Mouse (Mus musculus) lung, postnatal 4 days (tissue): ENCODE data around the gene Mcts2.

Source experiments
- DNase-seq, 2 experiments: peaks; one replicate each; pipeline ENCODE4 v3.0.0; 2021

The Mcts2 gene

GRCm38 (mm10) chr2:152691564-152692217 is 4.9 kb downstream of the Mcts2 start:
- peak in 1 of 2 experiments; percentile 38 for DNase-seq

GRCm38 (mm10) chr2:152693233-152693632 is 6.4 kb downstream of the Mcts2 start:
- DNase-seq = peak; percentile 73 to 79

- DNase-seq = no peak
Observed at GRCm38 (mm10) chr2:152693735-152694134, 6.9 kb downstream of the Mcts2 start.

GRCm38 (mm10) chr2:152694708-152695107 is 7.9 kb downstream of the Mcts2 start:
- peak; percentile 76 to 93 for DNase-seq

- DNase-seq = no peak
Observed at GRCm38 (mm10) chr2:152696016-152696415, 9.2 kb downstream of the Mcts2 start.

- peak; percentile 93 to 95 for DNase-seq
Observed at GRCm38 (mm10) chr2:152696476-152697164, 9.8 kb downstream of the Mcts2 start.

- no peak for DNase-seq
Observed at GRCm38 (mm10) chr2:152700138-152700537, 13.3 kb downstream of the Mcts2 start.

- DNase-seq = no peak
Observed at GRCm38 (mm10) chr2:152700725-152701124, 13.9 kb downstream of the Mcts2 start.

GRCm38 (mm10) chr2:152703596-152704255 is 16.9 kb downstream of the Mcts2 start:
- no peak for DNase-seq

GRCm38 (mm10) chr2:152704256-152704605 is 17.4 kb downstream of the Mcts2 start:
- DNase-seq = no peak

GRCm38 (mm10) chr2:152704811-152705370 is 18.1 kb downstream of the Mcts2 start:
- no peak for DNase-seq

- DNase-seq = peak; percentile 87 to 93
Observed at GRCm38 (mm10) chr2:152705993-152706571, 19.2 kb downstream of the Mcts2 start.

- no peak for DNase-seq
Observed at GRCm38 (mm10) chr2:152707186-152707585, 20.4 kb downstream of the Mcts2 start.

- DNase-seq = peak; percentile 95 to 97
Observed at GRCm38 (mm10) chr2:152707627-152708026, 20.8 kb downstream of the Mcts2 start.

- no peak for DNase-seq
Observed at GRCm38 (mm10) chr2:152709066-152709465, 22.2 kb downstream of the Mcts2 start.

GRCm38 (mm10) chr2:152716241-152716772 is 29.5 kb downstream of the Mcts2 start:
- DNase-seq = no peak

- DNase-seq = no peak
Observed at GRCm38 (mm10) chr2:152717652-152718051, 30.8 kb downstream of the Mcts2 start.

GRCm38 (mm10) chr2:152718076-152718475 is 31.2 kb downstream of the Mcts2 start:
- no peak for DNase-seq

GRCm38 (mm10) chr2:152723651-152724331 is 37.0 kb downstream of the Mcts2 start:
- DNase-seq = peak; percentile 76 to 88

- no peak for DNase-seq
Observed at GRCm38 (mm10) chr2:152724332-152724723, 37.5 kb downstream of the Mcts2 start.

GRCm38 (mm10) chr2:152725178-152725750 is 38.4 kb downstream of the Mcts2 start:
- peak in 1 of 2 experiments; percentile 45 for DNase-seq

GRCm38 (mm10) chr2:152726213-152726612 is 39.4 kb downstream of the Mcts2 start:
- DNase-seq = no peak
